Mouse (Mus musculus): ENCODE data around the gene Cbs.
A peak's percentile ranks its signal among the peaks of the same experiment; 100 is the strongest.

DNA sequence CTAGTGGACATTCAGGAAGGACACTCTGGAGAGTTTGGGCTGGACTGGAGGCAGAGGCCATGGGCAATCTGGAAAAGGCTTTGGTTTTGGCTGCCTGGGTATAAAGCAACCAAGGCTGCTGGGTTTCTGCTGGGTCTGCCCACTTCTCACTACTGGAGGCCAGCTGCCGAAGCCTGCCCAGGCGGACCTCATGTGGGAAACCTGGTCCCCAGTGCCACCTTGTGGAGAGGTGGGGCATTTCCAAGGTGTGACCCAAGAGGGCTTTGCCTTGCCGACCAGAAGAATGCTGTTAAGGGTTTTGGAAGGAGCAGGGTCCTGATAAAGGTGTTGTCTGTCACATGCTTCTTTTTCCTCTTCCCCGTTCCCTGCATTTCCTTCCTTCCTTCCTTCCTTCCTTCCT lies 27.7 kb upstream of the Cbs start:
- TF ChIP-seq CTCF (IDR thresholded peaks at IDR 0.05; ENCODE audit: low read depth, low read length): peak; percentile 51; the same call in 1 of the 2 replicates
- TF ChIP-seq TAL1 (conservative IDR thresholded peaks at IDR 0.05; ENCODE audit: low read depth, low read length): no peak
- TF ChIP-seq GATA1 (IDR thresholded peaks at IDR 0.05; ENCODE audit: borderline replicate concordance, low read length): no peak
- TF ChIP-seq POLR2AphosphoS5 (IDR thresholded peaks at IDR 0.05; ENCODE audit: insufficient replicate concordance, low read depth, low read length): no peak
- TF ChIP-seq GATA2 (IDR thresholded peaks at IDR 0.05; ENCODE audit: borderline replicate concordance, low read depth, low read length): no peak
